Mouse (Mus musculus): ENCODE results near the gene Mecom. TPM values are rescaled to one million over a fixed set of nuclear protein-coding genes. Genes with fewer than 3 reads are reported as not detected.
"Not testable (repeated sequence)": the region's sequence is repeated elsewhere in the genome, so short reads cannot be mapped to it uniquely, and the experiment has no call there.

The Mecom gene
- polyA plus RNA-seq, 1 experiment from 2014 or later = 33.2 TPM

- ATAC-seq (ENCODE audit: low FRiP score, low read depth) = no peak
- Histone ChIP-seq H3K4me3 (no peak overlapping the region), H3K9me3 (no peaks in the 10 kb centered on the region), H3K27me3 (no peaks in the 10 kb centered on the region), H3K4me2 (replicated peaks) (no peak overlapping the region), H3K27ac (replicated peaks) (no peak overlapping the region), H3K4me1 (peaks cover 9% of the 10 kb centered on the region; the same call in 1 of the 2 replicates), H3K36me3 (no peaks in the 10 kb centered on the region), H3K9ac (replicated peaks) (no peak overlapping the region)
- WGBS = 77% methylated on average over 7 of the region's 7 CpGs
These were observed 95.3 kb downstream of the Mecom start for GRCm38 (mm10) chr3:30452511-30452910.

GRCm38 (mm10) chr3:30450206-30450965 lies 97.4 kb downstream of the Mecom start:
- no peak overlapping the region for H3K4me3 ChIP-seq
- 87% methylated on average over 10 of the region's 10 CpGs for WGBS
- no peaks in the 10 kb centered on the region for H3K27me3 ChIP-seq
- no peak overlapping the region for H3K9ac ChIP-seq (replicated peaks)
- H3K27ac ChIP-seq (replicated peaks) = no peak overlapping the region
- no peaks in the 10 kb centered on the region for H3K36me3 ChIP-seq
- no peaks in the 10 kb centered on the region for H3K9me3 ChIP-seq
- H3K4me1 ChIP-seq = peaks cover 9% of the 10 kb centered on the region; the same call in 1 of the 2 replicates
- ATAC-seq (ENCODE audit: low FRiP score, low read depth) = no peak
- H3K4me2 ChIP-seq (replicated peaks) = no peak overlapping the region

GRCm38 (mm10) chr3:30448624-30449023 lies 99.2 kb downstream of the Mecom start:
- ATAC-seq (ENCODE audit: low FRiP score, low read depth) = no peak
- Histone ChIP-seq H3K4me3 (no peak overlapping the region), H3K9ac (replicated peaks) (no peak overlapping the region), H3K9me3 (no peaks in the 10 kb centered on the region), H3K36me3 (no peaks in the 10 kb centered on the region), H3K27ac (replicated peaks) (no peak overlapping the region), H3K4me1 (peaks cover 2% of the 10 kb centered on the region; the same call in 1 of the 2 replicates), H3K27me3 (no peaks in the 10 kb centered on the region), H3K4me2 (replicated peaks) (no peak overlapping the region)
- WGBS = 79% methylated on average over 1 of the region's 1 CpGs

DNA sequence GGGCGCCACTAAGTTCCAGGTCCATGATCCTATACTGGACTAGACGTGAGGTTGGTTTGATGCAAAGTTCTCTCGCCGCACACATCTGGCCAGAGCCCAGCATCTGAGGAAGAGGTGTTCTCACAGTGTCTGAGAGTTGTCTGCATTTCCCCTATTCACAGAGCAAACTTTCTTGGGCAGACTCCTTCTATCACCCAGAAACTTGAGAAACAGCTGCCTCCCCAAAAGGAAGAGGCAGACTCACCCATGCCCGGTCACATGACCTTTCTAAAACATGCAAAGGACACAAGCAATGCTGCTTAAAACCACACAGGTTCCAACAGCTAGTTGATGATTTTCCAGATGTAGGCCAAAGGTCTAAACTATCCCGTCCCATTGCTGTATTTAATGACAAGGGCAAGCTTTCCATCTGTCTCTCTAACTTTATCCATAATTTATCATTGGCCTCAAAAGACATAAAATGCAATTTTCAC lies 101.8 kb downstream of the Mecom start:
- no peaks in the 10 kb centered on the region for H3K9me3 ChIP-seq
- no peaks in the 10 kb centered on the region for H3K4me1 ChIP-seq
- no peaks in the 10 kb centered on the region for H3K36me3 ChIP-seq
- 95% methylated on average over 6 of the region's 6 CpGs for WGBS
- no peak overlapping the region for H3K27ac ChIP-seq (replicated peaks)
- H3K9ac ChIP-seq (replicated peaks) = no peak overlapping the region
- H3K27me3 ChIP-seq = no peaks in the 10 kb centered on the region
- no peak for ATAC-seq (ENCODE audit: low FRiP score, low read depth)
- no peak overlapping the region for H3K4me3 ChIP-seq
- no peak overlapping the region for H3K4me2 ChIP-seq (replicated peaks)

- WGBS = 92% methylated on average over 4 of the region's 4 CpGs
- H3K4me2 ChIP-seq (replicated peaks) = no peak overlapping the region
- H3K4me3 ChIP-seq = no peak overlapping the region
- no peak overlapping the region for H3K27ac ChIP-seq (replicated peaks)
- H3K9ac ChIP-seq (replicated peaks) = no peak overlapping the region
- H3K9me3 ChIP-seq = no peaks in the 10 kb centered on the region
- no peak for ATAC-seq (ENCODE audit: low FRiP score, low read depth)
- H3K27me3 ChIP-seq = no peaks in the 10 kb centered on the region
- H3K36me3 ChIP-seq = no peaks in the 10 kb centered on the region
- H3K4me1 ChIP-seq = no peaks in the 10 kb centered on the region
These were observed 102.4 kb downstream of the Mecom start for GRCm38 (mm10) chr3:30445247-30445969.

DNA sequence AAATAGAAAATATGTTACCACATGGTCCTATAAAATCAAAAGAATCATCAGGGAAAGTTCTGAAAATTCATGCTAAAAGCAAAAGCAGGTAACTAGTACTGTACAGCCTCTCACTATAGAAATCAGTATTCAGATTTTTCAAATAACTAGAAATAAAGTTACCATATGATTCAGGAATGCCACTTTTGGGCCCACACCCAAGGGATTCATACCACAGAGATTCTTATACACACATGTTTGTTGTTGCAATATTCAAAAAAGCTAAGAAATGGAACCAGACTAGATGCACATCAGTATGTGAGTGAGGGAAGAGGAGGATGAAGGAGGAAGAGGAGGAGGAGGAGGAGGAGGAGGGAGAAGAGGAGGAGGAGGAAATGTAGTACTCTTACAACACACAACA lies 106.2 kb downstream of the Mecom start:
- ATAC-seq (ENCODE audit: low FRiP score, low read depth) = no peak
- no peaks in the 10 kb centered on the region for H3K36me3 ChIP-seq
- no peak overlapping the region for H3K27ac ChIP-seq (replicated peaks)
- H3K4me3 ChIP-seq = no peak overlapping the region
- no peak overlapping the region for H3K4me2 ChIP-seq (replicated peaks)
- H3K9me3 ChIP-seq = no peaks in the 10 kb centered on the region
- 0 out of 2 replicates have a peak, but pooled peaks cover 2% of the 10 kb centered on the region for H3K4me1 ChIP-seq
- H3K27me3 ChIP-seq = no peaks in the 10 kb centered on the region
- H3K9ac ChIP-seq (replicated peaks) = no peak overlapping the region

- WGBS = 45% methylated on average over 7 of the region's 7 CpGs
- no peak overlapping the region for H3K4me3 ChIP-seq
- H3K36me3 ChIP-seq = no peaks in the 10 kb centered on the region
- no peak overlapping the region for H3K27ac ChIP-seq (replicated peaks)
- ATAC-seq (ENCODE audit: low FRiP score, low read depth) = no peak
- no peaks in the 10 kb centered on the region for H3K9me3 ChIP-seq
- no peak overlapping the region for H3K9ac ChIP-seq (replicated peaks)
- no peaks in the 10 kb centered on the region for H3K27me3 ChIP-seq
- H3K4me1 ChIP-seq = peaks cover 6% of the 10 kb centered on the region
- no peak overlapping the region for H3K4me2 ChIP-seq (replicated peaks)
These were observed 109.8 kb downstream of the Mecom start for GRCm38 (mm10) chr3:30438007-30438406.

DNA sequence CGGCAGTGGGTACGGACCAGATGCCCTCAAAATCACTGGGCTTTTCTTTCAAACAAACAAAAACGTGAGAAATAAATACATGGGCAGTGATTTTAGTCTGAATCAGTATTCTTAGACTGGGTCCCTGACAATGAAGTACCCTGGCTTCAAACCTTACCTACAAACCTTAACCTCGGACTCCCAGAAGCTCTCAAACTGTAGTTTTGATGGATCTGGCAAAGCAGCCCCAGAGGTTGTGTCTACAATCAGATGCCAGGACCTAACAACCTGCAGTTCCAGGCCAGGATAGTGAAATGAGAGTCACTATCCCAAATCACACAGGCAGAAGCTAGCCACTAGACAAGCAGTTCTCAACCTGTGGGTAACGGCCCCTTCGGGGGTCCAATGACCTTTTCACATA lies 111.2 kb downstream of the Mecom start:
- no peak overlapping the region for H3K27ac ChIP-seq (replicated peaks)
- peaks cover 6% of the 10 kb centered on the region for H3K4me1 ChIP-seq
- no peak overlapping the region for H3K4me2 ChIP-seq (replicated peaks)
- no peaks in the 10 kb centered on the region for H3K36me3 ChIP-seq
- no peak overlapping the region for H3K4me3 ChIP-seq
- 83% methylated on average over 6 of the region's 6 CpGs for WGBS
- no peaks in the 10 kb centered on the region for H3K9me3 ChIP-seq
- ATAC-seq (ENCODE audit: low FRiP score, low read depth) = no peak
- no peak overlapping the region for H3K9ac ChIP-seq (replicated peaks)
- H3K27me3 ChIP-seq = no peaks in the 10 kb centered on the region

GRCm38 (mm10) chr3:30436131-30436530 lies 111.7 kb downstream of the Mecom start:
- WGBS = 49% methylated on average over 9 of the region's 9 CpGs
- Histone ChIP-seq H3K4me1 (peaks cover 6% of the 10 kb centered on the region), H3K4me2 (replicated peaks) (no peak overlapping the region), H3K9ac (replicated peaks) (no peak overlapping the region), H3K4me3 (no peak overlapping the region), H3K27ac (replicated peaks) (no peak overlapping the region), H3K9me3 (no peaks in the 10 kb centered on the region), H3K27me3 (no peaks in the 10 kb centered on the region), H3K36me3 (no peaks in the 10 kb centered on the region)
- no peak for ATAC-seq (ENCODE audit: low FRiP score, low read depth)

DNA sequence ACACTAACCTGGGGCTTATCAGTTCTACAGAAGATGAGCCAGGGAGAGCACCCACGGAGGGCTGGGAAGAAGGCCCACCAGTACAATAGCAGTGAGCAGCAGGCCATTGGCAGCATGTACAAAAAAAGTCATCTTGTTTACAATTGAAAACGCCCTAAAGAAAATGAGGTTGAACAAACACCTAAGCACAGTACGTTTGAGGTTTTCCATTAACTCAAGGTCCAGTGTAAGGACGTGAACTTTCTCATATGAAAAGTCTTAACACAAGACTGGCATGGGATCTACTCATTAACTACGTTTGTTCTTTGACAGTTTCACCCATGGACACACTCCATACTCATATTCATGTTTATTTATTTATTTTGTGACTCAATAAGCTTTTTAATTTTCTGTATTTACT lies 118.9 kb downstream of the Mecom start:
- Histone ChIP-seq H3K9ac (replicated peaks) (no peak overlapping the region), H3K4me3 (no peak overlapping the region), H3K9me3 (peaks cover 5% of the 10 kb centered on the region; the same call in 1 of the 2 replicates), H3K36me3 (no peaks in the 10 kb centered on the region), H3K4me1 (no peaks in the 10 kb centered on the region), H3K27me3 (no peaks in the 10 kb centered on the region), H3K4me2 (replicated peaks) (no peak overlapping the region), H3K27ac (replicated peaks) (no peak overlapping the region)
- no peak for ATAC-seq (ENCODE audit: low FRiP score, low read depth)
- WGBS = 82% methylated on average over 5 of the region's 5 CpGs

GRCm38 (mm10) chr3:30424036-30424435 lies 123.8 kb downstream of the Mecom start:
- H3K4me1 ChIP-seq = peaks cover 11% of the 10 kb centered on the region
- no peak for ATAC-seq (ENCODE audit: low FRiP score, low read depth)
- 87% methylated on average over 5 of the region's 5 CpGs for WGBS

GRCm38 (mm10) chr3:30421948-30422347 lies 125.9 kb downstream of the Mecom start:
- not testable (repeated sequence) for H3K9me3 ChIP-seq; ATAC-seq (ENCODE audit: low FRiP score, low read depth); H3K9ac ChIP-seq (replicated peaks); H3K4me3 ChIP-seq; H3K27ac ChIP-seq (replicated peaks); H3K27me3 ChIP-seq; H3K36me3 ChIP-seq; H3K4me2 ChIP-seq (replicated peaks)
- WGBS = 94% methylated on average over 4 of the region's 4 CpGs
- H3K4me1 ChIP-seq = peaks cover 32% of the 10 kb centered on the region

More at GRCm38 (mm10) chr3:30424036-30424435, 123.8 kb downstream of the Mecom start:
- no peak overlapping the region for H3K4me3 ChIP-seq
- H3K4me2 ChIP-seq (replicated peaks) = no peak overlapping the region
- H3K27ac ChIP-seq (replicated peaks) = no peak overlapping the region
- H3K9ac ChIP-seq (replicated peaks) = no peak overlapping the region
- H3K9me3 ChIP-seq = peaks cover 5% of the 10 kb centered on the region; the same call in 1 of the 2 replicates
- no peaks in the 10 kb centered on the region for H3K27me3 ChIP-seq
- no peaks in the 10 kb centered on the region for H3K36me3 ChIP-seq
